Mouse (Mus musculus) heart, embryonic 14.5 days (tissue): Measurements from ENCODE around the gene Aspm. TPM values are rescaled to one million over a fixed set of nuclear protein-coding genes. Genes with fewer than 3 reads are reported as not detected.
"Not testable (repeated sequence)": the region's sequence is repeated elsewhere in the genome, so short reads cannot be mapped to it uniquely, and the experiment has no call there.

ENCODE experiments used
- ATAC-seq: fragments of 200-750 bp; cut with Nextera tagmentation; 2 replicates; pipeline ENCODE4 v1.8.0; 2017; ENCODE audit warnings: low read depth, moderate TSS enrichment; ENCODE audit not compliant: insufficient number of reproducible peaks, insufficient read depth, low FRiP score
- H3K27ac ChIP-seq, 2 experiments: fragments of 200-500 bp in 1 of 2; fragments of 300-500 bp in 1 of 2; sonication (generic) in 1 of 2; replicated peaks in 1 of 2; 2 replicates each; pipeline ENCODE4 v1.5.1; 2012 to 2014; ENCODE audit warnings: low read depth in 2 of 2, low read length in 2 of 2, control low read depth in 1 of 2, mild to moderate bottlenecking in 1 of 2, mixed read lengths in 1 of 2; ENCODE audit not compliant: control insufficient read depth in 1 of 2, insufficient read depth in 1 of 2
- H3K27me3 ChIP-seq: fragments of 300-500 bp; sonication (generic); 2 replicates; pipeline ENCODE4 v1.6.1; 2014; ENCODE audit warnings: mild to moderate bottlenecking, low read length, control low read depth; ENCODE audit not compliant: control insufficient read depth, insufficient read depth
- H3K36me3 ChIP-seq: fragments of 300-500 bp; sonication (generic); 2 replicates; pipeline ENCODE4 v1.6.1; 2014; ENCODE audit warnings: mild to moderate bottlenecking, control low read depth, low read length, mixed read lengths; ENCODE audit not compliant: control insufficient read depth, insufficient read depth
- H3K4me1 ChIP-seq, 2 experiments: fragments of 200-500 bp in 1 of 2; fragments of 300-500 bp in 1 of 2; sonication (generic) in 1 of 2; 2 replicates each; pipeline ENCODE4 v1.6.1; 2012 to 2014; ENCODE audit warnings: low read length in 2 of 2, control low read depth in 1 of 2, mixed read lengths in 1 of 2; ENCODE audit not compliant: control insufficient read depth in 2 of 2, insufficient read depth in 2 of 2
- H3K4me2 ChIP-seq: fragments of 300-500 bp; sonication (generic); 2 replicates; pipeline ENCODE4 v1.6.1; 2014; ENCODE audit warnings: mild to moderate bottlenecking, low read length
- H3K4me3 ChIP-seq, 2 experiments: fragments of 200-500 bp in 1 of 2; fragments of 300-500 bp in 1 of 2; sonication (generic) in 1 of 2; 2 replicates each; pipeline ENCODE4 v1.5.1; 2012 to 2014; ENCODE audit warnings: low read length in 2 of 2, mild to moderate bottlenecking in 2 of 2, control low read depth in 1 of 2, low read depth in 1 of 2, moderate library complexity in 1 of 2; ENCODE audit not compliant: control insufficient read depth in 1 of 2, insufficient read depth in 1 of 2
- H3K9ac ChIP-seq: fragments of 300-500 bp; sonication (generic); 2 replicates; pipeline ENCODE4 v1.6.1; 2014; ENCODE audit warnings: mild to moderate bottlenecking, low read length
- H3K9me3 ChIP-seq: fragments of 300-500 bp; sonication (generic); 2 replicates; pipeline ENCODE4 v1.6.1; 2016; ENCODE audit warnings: low read length, control low read depth; ENCODE audit not compliant: control insufficient read depth
- WGBS: fragments of 180-500 bp; shearing (Covaris S2); extraction: QIAGEN DNeasy Blood & Tissue Kit; methylation state at CpG from one replicate; pipeline ENCODE4 v1.1.7; 2014; 5-methylcytosine and 5-hydroxymethylcytosine counted together
- polyA plus RNA-seq: library from polyadenylated mRNA; unstranded; fragments of >200 nt; fragmentation: Nextera tagmentation; extraction: Ambion mirVana; gene quantifications from 2 replicates; pipeline ENCODE4 v1.2.1, GENCODE M21; 2014

The Aspm gene
- polyA plus RNA-seq = 14.9 and 15.7 TPM in 2 replicates

GRCm38 (mm10) chr1:139454340-139455225, at the start of gene Aspm:
Gene Aspm, plus strand, starts transcription at chr1:139454772.
- Histone ChIP-seq H3K27ac (peak within 1 kb of the TSS; percentile 47 to 62), H3K9ac (peak within 1 kb of the TSS; percentile 81), H3K4me2 (peak within 1 kb of the TSS; percentile 86), H3K4me3 (peak within 1 kb of the TSS; percentile 68 to 92), H3K36me3 (peaks cover 30% of the 10 kb centered on the region), H3K4me1 (peaks cover 0 to 12% of the 10 kb centered on the region in 2 experiments; a peak in 3 of 4 replicates), H3K27me3 (no peaks in the 10 kb centered on the region), H3K9me3 (no peaks in the 10 kb centered on the region)
- under 1% methylated on average over 65 of the region's 65 CpGs for WGBS
- peak; percentile 97 for ATAC-seq

GRCm38 (mm10) chr1:139405766-139406165, 48.8 kb upstream of the Aspm start:
- Histone ChIP-seq H3K27me3 (no peaks in the 10 kb centered on the region), H3K36me3 (no peaks in the 10 kb centered on the region), H3K4me1 (no peaks in the 10 kb centered on the region), H3K9me3 (peaks cover 8% of the 10 kb centered on the region; the same call in 1 of the 2 replicates), H3K4me3 (no peak overlapping the region), H3K9ac (no peak overlapping the region), H3K4me2 (no peak overlapping the region), H3K27ac (no peak overlapping the region)
- no peak for ATAC-seq

DNA sequence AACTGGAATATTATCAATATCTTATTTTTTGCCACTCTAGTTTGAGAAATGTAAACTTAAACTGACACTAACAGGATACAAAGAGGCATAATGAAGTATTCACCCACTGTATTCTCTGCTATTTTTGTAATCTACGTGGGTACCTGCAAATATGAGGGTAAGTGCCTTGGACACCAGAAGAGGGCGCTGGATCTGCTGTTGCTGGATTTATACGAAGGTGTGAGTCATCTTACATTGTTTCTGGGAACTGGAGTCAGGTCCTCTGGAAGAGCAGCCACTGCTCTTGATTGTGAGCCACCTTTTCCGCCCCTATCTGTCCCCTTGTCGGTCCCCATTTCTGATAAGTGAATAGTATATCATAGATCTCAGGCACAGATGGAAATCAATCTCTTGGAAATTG, 46.9 kb upstream of the Aspm start:
- Histone ChIP-seq H3K27me3 (no peaks in the 10 kb centered on the region), H3K4me1 (no peaks in the 10 kb centered on the region), H3K27ac (no peak overlapping the region), H3K36me3 (no peaks in the 10 kb centered on the region), H3K4me2 (no peak overlapping the region), H3K9me3 (peaks cover 9% of the 10 kb centered on the region; the same call in 1 of the 2 replicates), H3K4me3 (no peak overlapping the region), H3K9ac (no peak overlapping the region)
- 56% methylated on average over 5 of the region's 5 CpGs for WGBS
- no peak for ATAC-seq

GRCm38 (mm10) chr1:139412365-139412764, 42.2 kb upstream of the Aspm start:
- 89% methylated on average over 2 of the region's 2 CpGs for WGBS

DNA sequence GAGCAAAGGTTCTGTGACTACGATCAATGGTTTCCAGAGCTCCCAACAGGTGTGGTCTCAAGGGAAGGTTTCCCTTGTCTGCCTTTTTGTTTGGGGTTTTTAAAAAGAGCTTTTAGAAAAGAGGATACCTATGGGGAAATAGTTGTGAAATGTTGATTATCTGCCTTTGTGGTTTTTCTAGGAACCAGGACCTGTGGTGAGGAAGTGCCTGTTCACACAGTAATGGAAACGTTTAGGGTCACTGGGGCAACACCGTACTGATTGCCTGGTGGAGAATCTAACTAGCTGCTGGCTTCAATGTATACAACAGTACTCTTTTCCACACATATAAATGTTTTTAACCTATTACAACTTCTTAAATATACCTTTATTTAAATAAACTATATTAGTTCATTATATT, 41.1 kb upstream of the Aspm start:
- no peak overlapping the region for H3K4me3 ChIP-seq
- ATAC-seq = no peak

More at GRCm38 (mm10) chr1:139412365-139412764, 42.2 kb upstream of the Aspm start:
- not testable (repeated sequence) for H3K9me3 ChIP-seq, H3K9ac ChIP-seq, H3K4me2 ChIP-seq, H3K4me3 ChIP-seq, H3K4me1 ChIP-seq, ATAC-seq, H3K27me3 ChIP-seq, H3K27ac ChIP-seq, H3K36me3 ChIP-seq

DNA sequence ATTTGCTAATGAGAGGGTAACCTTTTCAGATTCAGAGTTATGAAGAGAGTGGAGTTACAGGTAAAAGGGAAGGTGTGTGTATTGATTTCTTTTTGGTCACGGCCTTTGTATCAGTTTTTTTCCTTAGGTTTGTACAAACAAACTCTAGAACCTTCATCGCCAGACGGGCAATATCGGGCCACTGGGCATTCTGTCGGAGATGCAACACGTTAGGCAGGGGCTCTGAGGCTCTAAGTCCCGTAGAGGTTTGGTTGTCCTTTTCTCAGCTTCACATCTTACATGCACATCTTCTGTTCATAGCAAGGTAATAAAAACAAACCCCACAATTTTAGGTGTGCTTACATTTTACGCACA, 33.1 kb upstream of the Aspm start:
- H3K4me1 ChIP-seq = peaks cover 11 to 27% of the 10 kb centered on the region in 2 experiments; a peak in 3 of 4 replicates
- H3K9ac ChIP-seq = peak overlapping the region; percentile 97
- H3K27me3 ChIP-seq = no peaks in the 10 kb centered on the region
- peak overlapping the region; percentile 88 for H3K4me2 ChIP-seq
- H3K4me3 ChIP-seq = peak overlapping the region; percentile 89 to 98
- H3K27ac ChIP-seq = peak overlapping the region; percentile 93 to 97; a peak in 3 of 4 replicates
- no peak for ATAC-seq
- WGBS = 2% methylated on average over 8 of the region's 8 CpGs
- 0 out of 2 replicates have a peak, but pooled peaks cover 5% of the 10 kb centered on the region for H3K36me3 ChIP-seq
- H3K9me3 ChIP-seq = no peaks in the 10 kb centered on the region

More for the DNA sequence above, 41.1 kb upstream of the Aspm start:
- WGBS = 80% methylated on average over 3 of the region's 3 CpGs
- Histone ChIP-seq H3K36me3 (no peaks in the 10 kb centered on the region), H3K4me2 (no peak overlapping the region), H3K9me3 (peaks cover 9% of the 10 kb centered on the region; the same call in 1 of the 2 replicates), H3K27ac (no peak overlapping the region), H3K9ac (no peak overlapping the region), H3K4me1 (no peaks in the 10 kb centered on the region), H3K27me3 (no peaks in the 10 kb centered on the region)

DNA sequence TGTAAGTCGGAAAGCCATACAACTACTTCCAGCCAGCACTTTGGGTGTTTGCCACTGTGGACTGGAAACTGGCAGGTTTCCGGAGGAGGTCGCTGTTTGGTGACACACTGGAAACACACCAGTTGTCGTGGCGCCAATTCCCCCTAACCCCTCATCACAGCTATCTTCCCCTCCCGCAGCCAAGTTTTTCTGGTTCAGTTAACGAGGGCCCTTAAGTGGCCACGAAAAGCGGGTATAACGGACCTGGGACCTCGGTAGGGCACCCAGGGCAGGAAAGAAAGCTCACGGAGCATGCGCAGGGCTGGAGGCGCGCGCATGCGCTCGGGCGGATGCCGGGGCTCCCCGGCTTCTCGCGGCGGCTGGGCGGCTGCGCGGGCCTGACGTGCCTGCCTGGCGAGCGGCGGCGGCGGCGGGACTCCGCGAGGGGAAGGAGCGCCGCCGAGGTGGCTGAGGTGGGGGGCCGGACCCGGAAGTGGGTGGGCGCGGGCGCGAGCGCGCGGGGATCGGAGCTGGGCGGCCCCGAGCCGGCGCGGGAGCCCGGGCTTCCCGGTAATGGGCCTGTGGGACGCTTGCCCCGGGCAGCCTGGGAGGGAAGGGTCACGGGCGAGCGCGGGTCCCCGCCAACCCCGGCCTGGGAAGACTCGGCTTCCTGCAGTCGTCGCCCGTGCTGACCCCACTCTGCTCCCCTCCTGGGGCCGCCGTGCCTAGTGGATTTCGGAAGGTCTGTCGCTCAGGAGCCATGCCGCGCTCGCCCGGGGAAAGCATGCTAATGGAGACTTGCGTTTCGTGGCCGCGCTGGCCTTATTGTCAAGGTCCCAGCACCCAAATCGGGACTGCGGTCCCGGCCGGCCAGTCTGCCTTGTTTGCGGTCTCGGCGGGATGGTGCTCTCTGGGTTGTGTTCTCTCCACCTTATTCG, 32.4 kb upstream of the Aspm start, which contains the start of gene Zbtb41:
Zbtb41 (plus strand) TSS at position 414 of the 917 bp plus-strand sequence.
- ATAC-seq = peak; percentile 95
- Histone ChIP-seq H3K27me3 (no peaks in the 10 kb centered on the region), H3K27ac (peak within 1 kb of the TSS; percentile 93 to 97), H3K4me2 (peak within 1 kb of the TSS; percentile 88), H3K4me1 (peaks cover 11 to 30% of the 10 kb centered on the region in 2 experiments; a peak in 3 of 4 replicates), H3K9me3 (no peaks in the 10 kb centered on the region), H3K4me3 (peak within 1 kb of the TSS; percentile 89 to 98), H3K36me3 (0 out of 2 replicates have a peak, but pooled peaks cover 5% of the 10 kb centered on the region), H3K9ac (peak within 1 kb of the TSS; percentile 97)
- WGBS = under 1% methylated on average over 85 of the region's 88 CpGs
